Mouse (Mus musculus) cerebellum, postnatal 4 days (tissue): ENCODE measurements at regions not wholly inside any gene's neighbourhood (a gene's known extent, or its start where the extent isn't known, plus 50 kb on each side); places are given as distances from the start of the nearest gene placed in this dataset.

Experiments
- DNase-seq, 2 experiments: peaks; one replicate each; pipeline ENCODE4 v3.0.0; 2022; ENCODE audit warnings: low spot score in 2 of 2, mixed read lengths in 1 of 2

DNA sequence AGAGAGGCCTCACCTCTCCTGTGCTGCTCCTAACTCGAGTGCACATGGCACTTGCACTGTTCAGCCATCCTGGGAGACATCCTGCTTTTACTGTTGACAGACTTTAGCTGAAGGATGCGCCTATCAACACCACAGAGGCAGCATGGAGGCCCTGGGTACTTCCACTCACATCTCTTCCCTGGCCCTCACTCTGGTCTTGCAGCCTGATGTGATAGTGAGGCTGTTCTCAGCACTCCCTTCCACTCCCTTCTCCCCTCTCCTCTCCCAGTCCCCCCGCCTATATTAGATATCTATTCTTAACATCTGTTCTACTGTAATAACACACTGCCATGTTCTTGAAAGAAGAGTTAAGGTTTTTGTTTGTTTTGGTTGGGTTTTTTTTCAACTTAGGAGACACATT lies 50.2 kb upstream of the Bod1 start:
- DNase-seq, result no peak

- no peak for DNase-seq
Observed at GRCm38 (mm10) chr11:31724506-31724905, 52.8 kb upstream of the Bod1 start.

GRCm38 (mm10) chr11:31725936-31726647 lies 54.4 kb upstream of the Bod1 start:
- DNase-seq, result no peak

- no peak for DNase-seq
Observed at GRCm38 (mm10) chr11:31727289-31727688, 55.6 kb upstream of the Bod1 start.

- DNase-seq, result no peak
Observed at GRCm38 (mm10) chr11:31729728-31730127, 58.0 kb upstream of the Bod1 start.

GRCm38 (mm10) chr11:31730181-31730580 lies 58.5 kb upstream of the Bod1 start:
- DNase-seq, result no peak

DNA sequence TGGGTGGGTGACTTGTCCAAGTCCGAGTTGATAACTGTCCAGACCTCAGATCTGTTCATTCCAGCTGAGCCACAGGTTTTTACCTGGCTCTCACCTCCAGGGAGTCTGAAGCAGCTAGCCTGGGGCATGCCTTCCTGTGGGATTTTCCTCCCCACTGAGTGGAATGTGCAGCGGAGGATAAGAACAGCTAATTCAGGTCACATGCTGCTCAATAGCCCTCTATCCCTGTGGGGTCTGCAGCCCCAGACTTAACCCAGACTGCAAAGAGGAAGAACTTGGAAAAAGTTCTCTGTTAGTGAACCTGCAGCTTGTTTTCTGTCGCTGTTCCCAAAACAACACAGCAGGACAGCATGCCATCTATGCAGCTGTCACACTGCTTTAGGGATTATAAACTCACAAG lies 59.0 kb upstream of the Bod1 start:
- no peak for DNase-seq

DNA sequence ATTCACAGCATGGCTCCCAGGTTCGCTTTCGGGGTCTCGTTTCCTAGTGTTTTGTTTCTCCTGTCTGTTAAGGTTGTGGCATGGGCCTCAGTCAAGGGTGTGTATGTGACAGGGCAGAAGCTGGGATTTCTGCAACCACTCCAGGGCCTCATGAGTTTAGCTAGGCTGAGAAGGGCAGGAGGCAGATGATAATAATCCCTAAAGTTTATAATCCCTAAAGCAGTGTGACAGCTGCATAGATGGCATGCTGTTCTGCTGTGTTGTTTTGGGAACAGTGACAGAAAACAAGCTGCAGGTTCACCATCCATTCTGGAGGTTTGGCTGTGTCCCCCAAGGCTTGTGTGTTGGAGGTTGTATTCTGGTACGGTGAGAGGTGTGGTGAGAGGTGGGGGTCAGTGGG lies 59.8 kb upstream of the Bod1 start:
- no peak for DNase-seq

DNA sequence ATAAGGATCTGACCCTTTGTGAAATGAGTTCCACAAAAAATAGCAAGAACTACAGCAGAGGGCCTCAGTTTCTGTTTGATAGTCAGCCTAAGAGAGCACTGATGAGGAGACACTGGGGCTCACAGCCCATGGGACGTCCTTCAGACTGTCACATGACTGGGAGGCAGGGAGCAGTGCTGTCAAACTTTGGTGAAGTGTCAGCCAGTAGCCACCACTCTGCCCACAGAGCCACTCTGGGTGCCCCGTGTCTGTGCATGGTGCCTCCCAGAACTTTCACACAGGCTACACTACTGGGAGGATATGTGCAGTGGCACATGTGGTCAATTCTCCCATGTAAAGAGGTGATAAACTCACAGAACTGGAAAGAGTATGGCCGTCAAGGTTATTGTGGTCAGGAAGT lies 60.7 kb upstream of the Bod1 start:
- no peak for DNase-seq

DNA sequence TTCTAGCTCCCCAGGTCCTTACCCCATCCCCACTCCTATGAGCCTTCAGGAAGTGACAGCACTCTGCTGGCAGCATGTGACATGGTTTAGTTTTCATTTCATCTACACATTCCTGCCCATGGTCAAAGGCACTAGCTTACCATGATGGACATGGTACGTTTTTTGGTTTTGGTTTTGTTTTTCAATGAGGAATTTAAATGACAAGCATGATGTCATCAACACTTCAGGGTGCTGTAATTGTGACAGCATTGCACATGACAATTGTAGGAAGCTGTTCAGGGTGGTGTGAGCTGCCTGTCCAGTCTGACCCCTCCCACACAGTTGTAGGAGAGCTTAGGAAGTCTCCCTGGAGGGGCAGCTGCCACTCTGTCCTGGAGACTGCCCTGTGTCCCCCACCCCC lies 61.3 kb upstream of the Bod1 start:
- DNase-seq, result no peak

DNA sequence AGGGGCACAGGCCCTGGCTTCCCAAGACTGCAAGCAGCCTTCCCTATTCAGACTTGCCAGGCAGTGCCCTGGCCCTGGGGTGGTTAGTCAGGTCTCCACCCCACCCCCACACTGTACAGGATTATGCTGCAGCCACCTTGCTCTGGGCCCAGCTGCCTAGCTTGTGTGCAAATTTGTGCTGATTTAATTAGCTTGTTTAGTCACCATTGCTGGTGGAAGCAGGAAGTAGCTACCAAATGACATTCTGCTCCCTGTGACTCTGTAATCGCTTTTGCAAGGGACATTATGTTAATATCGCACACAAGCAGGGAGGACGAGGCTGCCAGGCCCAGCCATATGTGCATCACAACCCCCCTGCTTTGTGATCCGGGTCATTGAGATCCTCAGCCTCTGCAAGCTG lies 62.4 kb upstream of the Bod1 start:
- DNase-seq, result peak in 1 of 2 experiments; percentile 41

- no peak for DNase-seq
Observed at GRCm38 (mm10) chr11:31735257-31735656, 63.6 kb upstream of the Bod1 start.

- DNase-seq, result no peak
Observed at GRCm38 (mm10) chr11:31736086-31736485, 64.4 kb upstream of the Bod1 start.

DNA sequence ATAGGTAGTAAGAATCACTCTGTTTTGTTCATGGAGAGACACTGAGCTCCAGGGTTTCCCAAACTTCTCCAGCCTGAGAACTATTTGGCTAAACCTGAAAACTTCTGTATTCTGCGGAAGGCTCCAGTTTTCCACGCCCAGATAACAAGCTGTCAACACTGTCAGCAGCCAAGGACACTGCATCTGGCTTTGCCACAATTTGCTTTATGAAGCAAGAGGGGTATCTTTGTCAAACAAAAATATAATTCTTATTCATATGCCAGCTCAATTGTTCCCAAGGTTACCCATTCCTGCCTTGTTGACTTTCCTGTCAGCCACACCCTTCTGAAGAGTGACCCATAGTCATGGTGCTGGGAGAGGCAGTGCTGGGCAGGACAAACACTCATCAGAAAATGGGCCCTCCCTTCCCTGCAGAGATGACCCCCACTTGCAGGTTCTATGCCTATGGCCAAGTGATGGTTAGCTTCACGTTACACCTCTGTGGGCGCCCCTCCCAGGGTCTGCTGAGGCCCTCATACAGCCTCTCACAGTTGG lies 64.9 kb upstream of the Bod1 start:
- no peak for DNase-seq

DNA sequence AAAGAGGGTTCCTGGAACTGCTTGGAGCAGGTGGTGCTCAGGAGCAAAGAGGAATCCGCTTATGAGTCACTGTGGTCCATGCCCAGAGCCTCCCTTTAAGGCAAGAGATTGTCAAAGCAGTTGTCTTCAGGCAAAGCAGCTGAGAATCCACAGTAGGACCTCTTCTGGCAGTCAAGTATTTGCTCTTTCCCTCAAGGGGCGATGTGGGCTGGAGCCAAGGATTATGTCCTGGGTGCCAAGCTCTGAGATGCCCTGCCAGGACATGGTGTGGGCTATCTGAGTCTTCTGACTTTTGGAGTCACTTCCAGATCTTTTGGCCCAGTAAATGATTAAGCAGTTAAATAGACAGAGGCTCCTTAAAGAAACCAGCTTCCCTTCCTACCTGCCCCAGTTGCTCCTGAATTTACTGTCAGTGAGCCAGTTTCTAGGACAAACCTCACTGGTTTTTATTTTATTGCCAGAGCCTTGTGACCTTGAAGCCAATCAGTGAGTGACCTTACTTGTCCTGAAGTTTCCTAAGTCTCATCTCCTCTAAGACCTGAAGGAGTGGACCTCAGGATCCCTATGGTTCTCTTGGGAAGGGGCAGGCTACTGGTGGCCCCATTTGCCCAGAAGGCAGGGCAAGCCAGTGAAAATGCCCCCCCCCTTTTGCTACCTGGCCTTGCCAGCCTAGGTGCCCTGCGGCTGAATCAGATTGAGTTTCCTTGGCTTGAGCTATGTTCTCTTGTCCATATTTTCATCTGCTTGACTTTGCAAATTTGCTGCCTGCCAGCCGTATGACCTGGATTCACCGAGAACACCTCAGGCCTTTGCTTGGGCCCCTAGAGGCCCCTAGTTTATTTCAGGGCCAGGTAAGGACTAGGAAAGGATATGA lies 66.7 kb upstream of the Bod1 start:
- no peak for DNase-seq

- no peak for DNase-seq
Observed at GRCm38 (mm10) chr11:31740409-31740808, 68.7 kb upstream of the Bod1 start.

DNA sequence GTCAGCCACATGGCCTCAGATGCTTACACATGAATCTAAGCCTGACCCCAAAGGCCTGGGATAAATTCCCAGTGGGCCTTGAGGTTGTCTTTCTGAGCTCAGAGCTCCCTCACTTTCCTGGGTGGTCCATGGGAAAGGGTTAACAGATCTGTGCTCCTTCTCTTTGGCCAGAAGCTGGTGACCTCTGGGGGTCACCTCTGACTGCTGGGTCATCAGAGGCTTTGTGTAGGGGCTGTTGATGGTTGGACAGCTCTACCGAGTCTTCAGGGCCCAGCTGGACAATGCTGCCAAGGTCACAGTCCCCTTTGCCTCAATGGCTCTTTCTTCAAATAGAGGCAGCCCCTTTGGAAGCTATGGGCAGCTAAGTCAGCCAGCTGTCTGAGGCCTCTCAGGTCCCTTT lies 70.5 kb upstream of the Bod1 start:
- DNase-seq, result no peak

GRCm38 (mm10) chr11:31744076-31744785 lies 72.5 kb upstream of the Bod1 start:
- DNase-seq, result no peak

- DNase-seq, result no peak
Observed at GRCm38 (mm10) chr11:31745028-31745865, 73.6 kb upstream of the Bod1 start.

DNA sequence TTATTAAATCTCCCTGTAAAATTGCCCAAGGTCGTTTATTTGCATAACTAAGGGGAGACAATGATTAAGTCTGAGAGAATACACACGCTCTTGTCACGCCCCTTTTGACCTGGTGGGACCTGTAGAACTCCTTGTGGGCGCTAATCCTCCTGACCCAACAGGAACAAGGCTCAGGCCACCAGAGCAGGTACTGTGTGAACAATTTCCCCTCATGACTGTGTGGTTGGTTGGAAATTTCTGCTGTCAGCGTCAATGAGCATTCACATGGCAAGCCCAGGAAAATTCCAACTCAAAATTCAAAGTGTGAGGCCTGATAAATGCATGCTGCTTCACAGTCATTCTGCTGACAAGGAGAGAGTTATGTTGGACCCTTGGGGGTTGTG lies 74.2 kb upstream of the Bod1 start:
- no peak for DNase-seq

GRCm38 (mm10) chr11:31746488-31746887 lies 74.8 kb upstream of the Bod1 start:
- DNase-seq, result no peak
